Mouse (Mus musculus) ES-Bruce4 (cell line): ENCODE measurements around the gene Tmem161a.

Experiments used
- CTCF ChIP-seq: IDR thresholded peaks from one replicate; pipeline ENCODE4 v1.8.1; 2011; ENCODE audit warnings: low read depth, low read length
- POLR2A ChIP-seq: IDR thresholded peaks from one replicate; pipeline ENCODE4 v1.8.1; 2011; ENCODE audit warnings: low read length; ENCODE audit not compliant: insufficient read depth

DNA sequence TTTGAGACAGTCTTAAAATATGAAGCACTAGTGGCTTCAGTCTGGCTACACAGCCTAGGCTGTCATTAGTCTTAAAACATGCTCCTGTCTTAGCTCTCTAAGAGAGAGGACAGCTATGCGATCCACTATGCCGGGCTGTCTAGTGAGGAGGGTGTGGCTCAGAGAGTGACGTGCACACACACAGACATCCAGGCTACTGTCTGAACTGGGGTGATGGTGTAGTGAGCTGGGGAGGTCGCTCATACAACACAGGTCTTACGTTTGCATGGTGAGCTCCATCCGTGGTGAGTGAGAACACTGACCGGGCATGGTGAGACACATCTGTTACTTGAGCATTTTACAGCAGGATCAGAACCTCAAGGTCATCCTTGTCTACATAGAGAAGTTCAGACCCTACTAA, 916 bp upstream of the Tmem161a start:
- TF ChIP-seq CTCF = no peak
- TF ChIP-seq POLR2A = no peak
